In genomic region chr10:41189392-41189791, GRCm38 (mm10) we compare ENCODE assay signal across 16 mouse cellular contexts.
A peak's percentile ranks its signal among the peaks of the same experiment; 100 is the strongest.
DNase-seq lines count a peak whose midpoint lies in the region; ATAC-seq and TF ChIP-seq lines count a peak whose summit lies in the region.
"Had no signal": no experiment of that assay in that cellular context is flagged by ENCODE, and none has a peak within 500 bp of the region (broad histone marks: within the 10 kb centered on the region; RNA-seq: fewer than 3 reads in every experiment).

No protein-coding gene starts in this region.

- peak; percentile 74 for TF ChIP-seq EP300 in liver, embryonic 14.5 days (IDR thresholded peaks at IDR 0.05; ENCODE audit: low read depth)

- H3K27ac ChIP-seq in lung, embryonic 15.5 days: no peak overlapping the region
- H3K27ac ChIP-seq in liver, embryonic 14.5 days: peak overlapping the region; percentile 93
- no peak overlapping the region for H3K27ac ChIP-seq in stomach, embryonic 16.5 days (ENCODE audit: low read length)
- no peak overlapping the region for H3K27ac ChIP-seq in layer of hippocampus, adult 2 months
- H3K27ac ChIP-seq: forebrain, embryonic 15.5 days; hindbrain, embryonic 13.5 days; kidney, postnatal 0 days; limb, embryonic 10.5 days had no signal

- DNase-seq in lung, postnatal 10 days: no peak
- peak; percentile 73 to 80 (median 77) for DNase-seq in liver, embryonic 14.5 days (ENCODE audit: low read depth in 3 of 3, low spot score in 3 of 3)
- DNase-seq in Muller cell, postnatal 12 days (ENCODE audit: inconsistent ontology term): no peak
- no peak for DNase-seq in layer of hippocampus, adult 2 months (ENCODE audit: low spot score in 2 of 2)
- DNase-seq: cerebellum, postnatal 10 days; heart, postnatal 14 days; lung, embryonic 14.5 days had no signal

- no peak overlapping the region for H3K4me2 ChIP-seq in lung, embryonic 15.5 days
- peak overlapping the region; percentile 36 for H3K4me2 ChIP-seq in liver, embryonic 14.5 days (ENCODE audit: low read depth)
- H3K4me2 ChIP-seq in stomach, embryonic 16.5 days (ENCODE audit: low read depth, low read length): no peak overlapping the region
- H3K4me2 ChIP-seq: forebrain, embryonic 15.5 days; hindbrain, embryonic 13.5 days; lung, embryonic 14.5 days had no signal

- no peak overlapping the region for H3K4me3 ChIP-seq in lung, embryonic 15.5 days
- H3K4me3 ChIP-seq in erythroblast, embryonic 14.5 days (replicated peaks): peak overlapping the region; percentile 2
- no peak overlapping the region; a peak in 1 of 4 replicates for H3K4me3 ChIP-seq in liver, embryonic 14.5 days (ENCODE audit: insufficient read depth in 1 of 2, low read depth in 2 of 2, low read length in 2 of 2)
- H3K4me3 ChIP-seq in stomach, embryonic 16.5 days (replicated peaks; ENCODE audit: low read length): no peak overlapping the region
- no peak overlapping the region for H3K4me3 ChIP-seq in layer of hippocampus, adult 2 months
- H3K4me3 ChIP-seq: forebrain, embryonic 15.5 days; hindbrain, embryonic 13.5 days; limb, embryonic 10.5 days; megakaryocyte, embryonic 14.5 days had no signal

- no peaks in the 10 kb centered on the region for H3K9me3 ChIP-seq in lung, embryonic 15.5 days
- H3K9me3 ChIP-seq in erythroblast, embryonic 14.5 days (ENCODE audit: control insufficient read depth, low read length): peaks cover under 1% of the 10 kb centered on the region; the same call in 1 of the 2 replicates
- H3K9me3 ChIP-seq in liver, embryonic 14.5 days (ENCODE audit: control insufficient read depth, low read length): no peaks in the 10 kb centered on the region
- H3K9me3 ChIP-seq in stomach, embryonic 16.5 days (replicated peaks; ENCODE audit: control insufficient read depth, low read length): no peaks in the 10 kb centered on the region
- H3K9me3 ChIP-seq: forebrain, embryonic 15.5 days; hindbrain, embryonic 13.5 days; limb, embryonic 10.5 days; megakaryocyte, embryonic 14.5 days had no signal

- H3K27me3 ChIP-seq in lung, embryonic 15.5 days: no peaks in the 10 kb centered on the region
- no peaks in the 10 kb centered on the region for H3K27me3 ChIP-seq in erythroblast, embryonic 14.5 days (ENCODE audit: control insufficient read depth)
- no peaks in the 10 kb centered on the region for H3K27me3 ChIP-seq in liver, embryonic 14.5 days (ENCODE audit: control insufficient read depth, insufficient read depth, low read length)
- no peaks in the 10 kb centered on the region for H3K27me3 ChIP-seq in stomach, embryonic 16.5 days (ENCODE audit: control insufficient read depth, insufficient read depth, low read length)
- H3K27me3 ChIP-seq: forebrain, embryonic 15.5 days; hindbrain, embryonic 13.5 days; megakaryocyte, embryonic 14.5 days had no signal

- ATAC-seq in lung, embryonic 15.5 days (ENCODE audit: borderline replicate concordance, extremely low read depth, low FRiP score, low TSS enrichment): peak; percentile 42; the same call in 1 of the 2 replicates
- ATAC-seq in liver, embryonic 14.5 days (ENCODE audit: insufficient read depth): peak; percentile 100
- ATAC-seq in stomach, embryonic 16.5 days (ENCODE audit: insufficient read depth, low FRiP score): peak; percentile 25; the same call in 1 of the 2 replicates
- ATAC-seq: forebrain, embryonic 15.5 days; midbrain, embryonic 16.5 days had no signal

- TF ChIP-seq CTCF in liver, embryonic 14.5 days (IDR thresholded peaks at IDR 0.05; ENCODE audit: low read depth): peak; percentile 32; the same call in 1 of the 2 replicates
- no peak for TF ChIP-seq CTCF in layer of hippocampus, adult 2 months (conservative IDR thresholded peaks at IDR 0.05)

- no peak overlapping the region for H3K9ac ChIP-seq in lung, embryonic 15.5 days
- H3K9ac ChIP-seq in liver, embryonic 14.5 days (replicated peaks): peak overlapping the region; percentile 54
- H3K9ac ChIP-seq in stomach, embryonic 16.5 days (ENCODE audit: low read length): no peak overlapping the region
- H3K9ac ChIP-seq: forebrain, embryonic 15.5 days; hindbrain, embryonic 13.5 days; lung, embryonic 14.5 days had no signal

- H3K36me3 ChIP-seq in lung, embryonic 15.5 days: no peaks in the 10 kb centered on the region
- H3K36me3 ChIP-seq in erythroblast, embryonic 14.5 days (ENCODE audit: control insufficient read depth): peaks cover 16% of the 10 kb centered on the region
- no peaks in the 10 kb centered on the region for H3K36me3 ChIP-seq in liver, embryonic 14.5 days (replicated peaks; ENCODE audit: control insufficient read depth, insufficient read depth, low read depth)
- H3K36me3 ChIP-seq in stomach, embryonic 16.5 days (ENCODE audit: control insufficient read depth, insufficient read depth, low read length): no peaks in the 10 kb centered on the region
- H3K36me3 ChIP-seq: limb, embryonic 10.5 days had no signal

- WGBS in lung, embryonic 15.5 days: 65% methylated on average over 3 of the region's 3 CpGs
- WGBS in liver, embryonic 14.5 days (ENCODE audit: insufficient replicate concordance): 23% methylated on average over 3 of the region's 3 CpGs
- 70% methylated on average over 3 of the region's 3 CpGs for WGBS in stomach, embryonic 16.5 days

- H3K4me1 ChIP-seq in lung, embryonic 15.5 days: no peaks in the 10 kb centered on the region
- peaks cover 48% of the 10 kb centered on the region for H3K4me1 ChIP-seq in erythroblast, embryonic 14.5 days (ENCODE audit: control insufficient read depth)
- peaks cover 20 to 28% of the 10 kb centered on the region in 2 experiments for H3K4me1 ChIP-seq in liver, embryonic 14.5 days (replicated peaks; ENCODE audit: control insufficient read depth in 2 of 2, insufficient read depth in 2 of 2, low read length in 1 of 2)
- no peaks in the 10 kb centered on the region for H3K4me1 ChIP-seq in stomach, embryonic 16.5 days (ENCODE audit: control insufficient read depth, insufficient read depth, low read length)
- H3K4me1 ChIP-seq: forebrain, embryonic 15.5 days; hindbrain, embryonic 13.5 days; limb, embryonic 10.5 days; megakaryocyte, embryonic 14.5 days had no signal

Comparison
In these comparisons a context has a peak if more than half of its experiments do, and no peak if none do; other contexts are left out.
1. ATAC-seq: peak in every context shown above with its lines; median percentile 100 in liver, embryonic 14.5 days; 42 in lung, embryonic 15.5 days; 25 in stomach, embryonic 16.5 days.
2. DNase-seq: peak in liver, embryonic 14.5 days (3 of 3); none in lung, postnatal 10 days (single experiment), Muller cell, postnatal 12 days (single experiment) and layer of hippocampus, adult 2 months (0 of 2).